Mouse (Mus musculus) ES-Bruce4 (cell line): ENCODE data around the gene Bicral.

Source experiments
- CTCF ChIP-seq: IDR thresholded peaks from one replicate; pipeline ENCODE4 v1.8.1; 2011; ENCODE audit warnings: low read depth, low read length
- EP300 ChIP-seq: IDR thresholded peaks from 2 replicates; pipeline ENCODE4 v1.6.1; 2011; ENCODE audit warnings: low read depth, low read length; ENCODE audit not compliant: insufficient read depth

DNA sequence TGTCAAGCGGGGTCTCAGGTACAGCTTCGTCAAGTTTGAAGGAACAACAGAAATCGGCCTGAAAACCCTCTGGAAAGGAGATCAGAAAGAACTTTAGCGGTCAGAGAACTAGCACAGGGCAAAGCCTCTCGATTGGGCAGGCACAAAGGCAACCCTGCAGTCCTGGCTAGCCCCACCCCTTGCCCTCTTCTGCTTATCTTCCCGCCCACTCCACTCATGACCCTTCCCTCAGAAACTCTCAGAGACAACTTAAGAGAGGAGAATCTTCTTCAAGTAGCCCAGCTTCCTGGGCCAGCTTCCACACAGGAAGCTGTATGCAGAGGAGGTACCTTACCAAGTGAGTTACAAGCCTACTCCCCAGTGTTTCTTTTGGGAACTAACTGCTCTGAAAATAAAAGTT is 56.5 kb downstream of the Bicral start:
- no peak for TF ChIP-seq EP300
- no peak for TF ChIP-seq CTCF
